Mouse (Mus musculus) cerebellum, adult 2 months (tissue): ENCODE data around the gene Mc1r. TPM values are rescaled to one million over a fixed set of nuclear protein-coding genes. Genes with fewer than 3 reads are reported as not detected.
"Not testable (repeated sequence)": the region's sequence is repeated elsewhere in the genome, so short reads cannot be mapped to it uniquely, and the experiment has no call there.

Experiments
- DNase-seq, 2 experiments: peaks; one replicate each; pipeline ENCODE4 v3.0.0; 2021
- H3K27ac ChIP-seq: fragments of 200-500 bp; 2 replicates; pipeline ENCODE4 v1.5.1; 2012; ENCODE audit warnings: low read length, control low read depth, inconsistent platforms; ENCODE audit not compliant: insufficient read depth
- H3K27me3 ChIP-seq: fragments of 200-500 bp; 2 replicates; pipeline ENCODE4 v1.6.1; 2012; ENCODE audit warnings: inconsistent platforms, mild to moderate bottlenecking, low read length, moderate library complexity; ENCODE audit not compliant: control insufficient read depth, insufficient read depth
- H3K4me1 ChIP-seq: fragments of 200-500 bp; 2 replicates; pipeline ENCODE4 v1.6.1; 2011; ENCODE audit warnings: low read length; ENCODE audit not compliant: control insufficient read depth, insufficient read depth
- H3K4me3 ChIP-seq: fragments of 200-500 bp; replicated peaks from 2 replicates; pipeline ENCODE3; 2011; ENCODE audit warnings: mild to moderate bottlenecking, low read depth, low read length, control low read depth; ENCODE audit not compliant: insufficient read depth
- CTCF ChIP-seq: fragments of 200-500 bp; IDR thresholded peaks from 2 replicates; pipeline ENCODE4 v1.5.1; 2011; ENCODE audit warnings: low read depth, mild to moderate bottlenecking, control low read depth, low read length, moderate library complexity, borderline replicate concordance; ENCODE audit not compliant: insufficient read depth
- POLR2A ChIP-seq: fragments of 200-500 bp; IDR thresholded peaks from 2 replicates; pipeline ENCODE4 v1.6.1; 2011; ENCODE audit warnings: low read length, control low read depth, borderline replicate concordance; ENCODE audit not compliant: insufficient read depth
- WGBS: fragments of 180-500 bp; shearing (Covaris S2); methylation state at CpG from one replicate; pipeline ENCODE4 v1.1.7; 2018; 5-methylcytosine and 5-hydroxymethylcytosine counted together
- polyA plus RNA-seq: library from polyadenylated mRNA; depleted of rRNA; stranded (reverse); fragments of >200 nt; gene quantifications from 2 replicates; pipeline ENCODE4 v1.2.3, GENCODE M21; 2012

Mc1r gene
- polyA plus RNA-seq, 1 experiment, result 0.05 TPM

DNA sequence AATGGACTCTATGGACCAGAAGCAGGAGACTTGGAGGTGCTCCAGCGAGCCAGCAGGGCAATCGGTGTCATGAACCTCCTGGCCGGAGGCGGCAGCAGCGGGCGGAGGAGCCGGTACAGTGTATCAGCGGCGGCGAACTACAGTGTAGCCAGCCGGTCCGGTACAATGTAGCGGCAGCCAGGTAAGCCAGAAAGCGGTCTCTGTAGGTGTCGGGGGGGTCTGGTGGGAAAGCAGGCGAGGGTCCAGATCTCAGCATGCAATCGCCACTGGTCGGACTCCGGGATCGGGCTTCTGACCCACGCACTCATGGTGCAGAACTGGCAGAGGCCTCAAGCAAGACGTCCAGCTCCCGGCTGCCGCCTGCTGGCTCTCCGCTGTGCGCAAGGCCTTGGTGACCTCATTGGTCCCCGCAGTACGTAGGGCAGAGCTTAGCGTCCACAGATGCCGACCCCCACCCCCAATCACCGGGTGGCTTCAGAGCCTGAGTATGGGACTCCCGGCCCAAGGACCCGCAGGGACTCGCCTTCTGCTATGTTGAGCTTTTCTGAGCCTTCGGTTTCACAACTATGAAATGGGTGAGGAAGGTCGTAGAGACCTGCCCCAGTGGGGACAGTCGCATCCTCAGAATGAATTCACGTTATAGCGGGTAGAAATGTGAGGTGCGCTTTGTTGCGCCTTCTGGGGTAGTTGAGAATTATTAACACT lies 36.1 kb downstream of the Mc1r start:
- peak; percentile 97 to 99 for DNase-seq
- peak; percentile 68 for TF ChIP-seq CTCF
- peak; percentile 57; the same call in 1 of the 2 replicates for TF ChIP-seq POLR2A
- H3K4me3 ChIP-seq, result peak overlapping the region; percentile 60
- H3K27ac ChIP-seq, result peak overlapping the region; percentile 73
- H3K27me3 ChIP-seq, result no peaks in the 10 kb centered on the region
- under 1% methylated on average over 41 of the region's 41 CpGs for WGBS
- H3K4me1 ChIP-seq, result peaks cover 25% of the 10 kb centered on the region

DNA sequence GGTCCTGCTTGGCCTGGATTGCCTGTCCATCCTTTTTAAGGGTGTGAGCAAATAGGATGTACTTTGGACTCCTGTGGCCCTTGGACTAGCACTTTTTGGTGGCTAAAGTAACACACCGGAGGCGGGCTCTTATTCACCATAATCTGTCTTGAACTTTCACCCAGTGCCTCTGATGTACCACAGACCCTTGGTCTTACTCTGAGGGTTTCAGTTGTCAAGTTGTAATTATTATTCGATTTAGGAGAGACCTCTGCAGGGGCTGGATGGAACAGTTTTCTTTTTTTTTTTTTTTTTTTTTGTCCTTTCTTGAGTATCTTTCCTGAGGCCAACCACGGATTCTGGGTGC lies 36.6 kb downstream of the Mc1r start:
- H3K4me1 ChIP-seq, result peaks cover 25% of the 10 kb centered on the region
- H3K27ac ChIP-seq, result peak overlapping the region; percentile 73
- no peak for DNase-seq
- TF ChIP-seq CTCF, result no peak
- no peak for TF ChIP-seq POLR2A
- H3K27me3 ChIP-seq, result no peaks in the 10 kb centered on the region
- H3K4me3 ChIP-seq, result peak overlapping the region; percentile 60
- WGBS, result under 1% methylated on average over 4 of the region's 4 CpGs

DNA sequence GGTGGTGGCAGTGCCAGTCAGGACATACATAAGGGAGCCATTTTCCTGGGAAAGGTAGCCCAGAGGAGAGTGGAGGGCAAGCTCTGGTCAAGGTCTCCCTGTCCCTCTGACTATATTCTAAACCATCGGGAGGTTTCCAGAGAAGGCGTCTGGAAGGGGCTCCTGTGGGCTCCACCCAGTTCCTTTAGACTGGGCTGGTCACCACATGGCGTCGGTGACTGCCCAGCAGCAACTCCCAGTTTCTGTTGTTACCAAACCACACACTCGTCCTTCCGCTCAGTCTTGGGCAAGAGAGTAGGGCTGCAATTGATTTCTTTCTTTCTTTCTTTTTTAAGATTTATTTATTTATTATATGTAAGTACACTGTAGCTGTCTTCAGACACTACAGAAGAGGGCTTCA lies 37.2 kb downstream of the Mc1r start:
- Histone ChIP-seq H3K4me3 (peak overlapping the region; percentile 58), H3K4me1 (peaks cover 25% of the 10 kb centered on the region), H3K27me3 (no peaks in the 10 kb centered on the region), H3K27ac (peak overlapping the region; percentile 73)
- peak in 1 of 2 experiments; percentile 35 for DNase-seq
- no peak for TF ChIP-seq CTCF
- 53% methylated on average over 6 of the region's 6 CpGs for WGBS

DNA sequence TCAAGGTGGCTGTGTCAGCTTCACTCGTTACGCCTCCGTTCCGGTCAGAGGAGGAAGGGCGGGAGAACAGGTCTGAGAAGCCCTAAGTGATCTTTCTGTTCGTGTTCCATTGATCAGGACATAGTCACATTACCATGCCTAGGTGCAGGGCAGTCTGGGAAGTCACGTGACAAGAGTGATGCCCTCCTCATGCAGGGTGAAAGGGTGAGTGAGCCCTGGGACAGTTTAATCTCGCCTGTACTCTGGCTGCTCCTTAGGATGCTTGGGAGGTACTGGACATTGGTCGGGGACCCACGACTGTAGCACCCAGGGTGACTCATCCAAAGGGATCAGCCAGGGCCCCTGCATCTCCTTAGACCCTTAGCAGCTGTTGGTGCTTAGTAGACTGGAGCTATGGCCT lies 39.1 kb downstream of the Mc1r start:
- 83% methylated on average over 10 of the region's 10 CpGs for WGBS
- H3K27ac ChIP-seq, result no peak overlapping the region
- TF ChIP-seq POLR2A (no peak), CTCF (no peak)
- peaks cover 25% of the 10 kb centered on the region for H3K4me1 ChIP-seq
- no peak overlapping the region for H3K4me3 ChIP-seq
- no peaks in the 10 kb centered on the region for H3K27me3 ChIP-seq
- no peak for DNase-seq

DNA sequence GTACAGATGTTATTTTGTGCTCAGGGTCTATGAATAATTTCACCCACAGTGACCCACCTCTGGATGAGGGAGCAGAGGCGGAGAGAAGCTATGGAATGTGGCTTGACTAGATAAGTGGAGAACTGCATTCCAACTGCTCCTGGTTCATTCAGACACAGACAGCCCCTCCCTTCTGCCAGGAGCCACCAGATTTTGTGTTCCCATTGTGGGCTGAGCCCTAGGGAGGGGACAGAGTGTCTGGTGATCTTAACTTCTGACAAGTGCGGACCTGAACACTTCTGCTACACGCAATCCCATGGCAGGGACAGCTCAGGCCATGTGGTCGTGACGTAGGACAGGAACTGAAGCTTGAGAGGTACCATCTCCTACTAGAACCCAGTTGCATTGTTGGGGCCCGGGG lies 39.9 kb downstream of the Mc1r start:
- DNase-seq, result no peak
- WGBS, result 93% methylated on average over 6 of the region's 6 CpGs
- H3K27ac ChIP-seq, result no peak overlapping the region
- H3K27me3 ChIP-seq, result no peaks in the 10 kb centered on the region
- peaks cover 25% of the 10 kb centered on the region for H3K4me1 ChIP-seq
- no peak overlapping the region for H3K4me3 ChIP-seq
- TF ChIP-seq POLR2A (no peak), CTCF (no peak)

DNA sequence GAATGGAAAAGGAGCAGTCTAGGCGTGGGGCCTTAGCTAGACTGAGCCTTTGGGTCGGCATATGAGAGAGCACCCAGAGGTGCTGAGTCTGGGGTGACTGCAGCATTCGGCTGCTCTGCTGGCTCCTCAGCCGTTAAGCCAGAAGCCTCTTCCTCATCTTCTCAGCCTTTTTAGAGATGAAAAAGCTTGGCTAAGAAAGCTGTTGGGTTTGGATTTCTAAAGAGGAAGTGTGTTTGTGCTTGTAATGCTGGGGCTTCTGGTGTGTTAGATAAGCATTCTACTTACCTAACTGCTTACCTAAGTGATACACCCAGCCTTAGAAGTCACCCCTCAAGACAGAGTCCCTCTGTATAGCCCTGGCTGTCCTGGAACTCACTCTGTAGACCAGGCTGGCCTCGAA lies 43.9 kb downstream of the Mc1r start:
- no peak for TF ChIP-seq POLR2A
- TF ChIP-seq CTCF, result no peak
- H3K4me1 ChIP-seq, result peaks cover 15% of the 10 kb centered on the region
- 90% methylated on average over 5 of the region's 5 CpGs for WGBS
- DNase-seq, result no peak
- no peak overlapping the region for H3K27ac ChIP-seq
- no peaks in the 10 kb centered on the region for H3K27me3 ChIP-seq
- H3K4me3 ChIP-seq, result no peak overlapping the region

DNA sequence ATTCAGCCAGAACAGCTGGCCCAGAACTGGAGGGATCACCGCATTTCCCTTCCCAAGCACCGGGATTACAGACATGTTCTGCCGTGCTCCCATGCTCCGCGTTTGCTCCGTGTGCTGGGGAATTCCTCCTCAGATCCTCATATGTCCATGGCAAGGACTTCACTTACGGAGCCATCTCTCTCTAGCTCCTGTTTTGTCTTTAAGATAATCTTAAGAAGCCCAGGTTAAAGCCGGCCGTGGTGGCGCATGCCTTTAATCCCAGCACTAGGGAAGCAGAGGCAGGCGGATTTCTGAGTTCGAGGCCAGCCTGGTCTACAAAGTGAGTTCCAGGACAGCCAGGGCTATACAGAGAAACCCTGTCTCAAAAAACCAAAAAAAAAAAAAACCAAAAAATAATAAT lies 44.8 kb downstream of the Mc1r start:
- not testable (repeated sequence) for H3K27me3 ChIP-seq, H3K27ac ChIP-seq, H3K4me1 ChIP-seq, H3K4me3 ChIP-seq, DNase-seq
- WGBS, result 93% methylated on average over 12 of the region's 12 CpGs

DNA sequence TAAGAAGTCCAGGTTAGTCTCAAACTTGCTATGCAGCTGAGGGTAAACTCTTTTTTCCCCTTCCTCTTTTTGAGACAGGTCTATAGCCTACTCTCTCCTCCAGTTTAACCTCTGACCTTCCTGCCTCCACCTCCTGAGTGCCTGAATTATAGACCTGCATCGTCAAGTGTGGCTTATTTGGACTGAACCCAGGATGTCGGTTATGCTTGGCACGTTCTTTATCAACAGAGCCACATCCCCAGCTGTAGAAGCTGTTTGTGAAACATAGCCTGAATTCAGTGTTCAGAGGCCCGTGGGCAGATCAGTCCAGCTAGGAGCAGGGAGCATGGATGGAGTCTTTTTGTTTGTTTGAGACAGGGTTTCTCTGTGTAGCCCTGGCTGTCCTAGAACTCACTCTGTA lies 45.2 kb downstream of the Mc1r start:
- WGBS, result 62% methylated on average over 4 of the region's 4 CpGs
- DNase-seq, result no peak

More for the DNA sequence above, 45.2 kb downstream of the Mc1r start:
- TF ChIP-seq POLR2A (no peak), CTCF (no peak)
- H3K4me1 ChIP-seq, result 0 out of 2 replicates have a peak, but pooled peaks cover 4% of the 10 kb centered on the region
- no peaks in the 10 kb centered on the region for H3K27me3 ChIP-seq
- no peak overlapping the region for H3K4me3 ChIP-seq
- no peak overlapping the region for H3K27ac ChIP-seq
